Mouse (Mus musculus) left cerebral cortex, postnatal 10 days (tissue): ENCODE results near the gene F3. TPM values are rescaled to one million over a fixed set of nuclear protein-coding genes. Genes with fewer than 3 reads are reported as not detected.

Experiments used
- DNase-seq, 2 experiments: peaks; one replicate each; pipeline ENCODE4 v3.0.0; 2021 to 2022; ENCODE audit warnings: low spot score in 2 of 2, mixed read lengths in 1 of 2; ENCODE audit errors: extremely low spot score in 1 of 2
- intact Hi-C: fragments of 180-260 bp; cut with DNase I; formaldehyde crosslinking; loops from one replicate; pipeline ENCODE4 v1.15.1; 2025
- total RNA-seq, 2 experiments: library from RNA; stranded (reverse); gene quantifications; 2 replicates each; pipeline ENCODE4 v1.2.3; 2021

The F3 gene
- total RNA-seq, result 10 to 100 TPM; 30.0 to 38.5 TPM

- peak; percentile 73 to 92 for DNase-seq
- intact Hi-C loops, result loop anchor here (5.0 kb wide), 1 partner anchor 86 kb away; no protein-coding TSS in a partner anchor
These were observed at the start of gene F3 for GRCm38 (mm10) chr3:121722971-121723844. Gene F3, plus strand, starts transcription at chr3:121723537.

- no peak for DNase-seq
- intact Hi-C loops, result no loop called here
These were observed 44.4 kb upstream of the F3 start for GRCm38 (mm10) chr3:121678935-121679334.

DNA sequence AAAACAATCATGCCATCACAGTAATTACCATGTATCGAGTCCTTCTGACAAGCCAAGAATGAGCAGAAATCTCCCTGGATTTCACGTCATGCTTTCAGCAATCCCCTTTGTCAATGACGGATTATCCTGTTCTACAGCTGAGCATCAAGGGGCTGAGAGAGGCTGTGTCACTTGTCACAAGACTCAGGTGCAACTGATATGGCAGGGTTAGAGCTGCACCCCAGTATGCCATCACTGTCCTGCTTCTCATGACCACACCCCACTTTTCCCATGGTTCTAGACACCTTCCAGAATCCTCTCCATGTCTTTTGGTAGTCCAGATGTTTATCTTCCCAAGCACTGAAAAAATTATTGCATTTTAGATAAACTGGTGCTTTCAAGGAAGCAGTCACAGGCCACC is 43.9 kb upstream of the F3 start:
- intact Hi-C loops, result no loop called here
- DNase-seq, result no peak

DNA sequence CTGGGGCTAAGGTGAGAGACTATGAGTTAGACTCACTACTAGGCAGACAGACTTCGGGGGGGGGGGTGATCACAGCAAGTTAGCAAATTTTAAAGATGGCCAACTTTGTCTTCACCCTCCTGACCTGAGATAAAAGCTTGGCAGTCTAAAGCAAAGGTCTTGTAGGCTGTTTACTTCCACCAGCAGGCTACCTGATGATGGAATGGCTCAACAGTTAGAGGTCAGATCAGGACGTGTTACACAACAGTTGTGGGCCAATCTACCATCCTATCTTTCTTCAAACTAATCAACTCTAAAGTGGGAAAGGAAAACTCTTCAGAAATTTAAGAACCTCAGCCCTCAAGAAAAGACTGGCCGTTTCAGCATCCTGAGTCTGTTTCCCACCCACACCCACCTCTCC is 43.1 kb upstream of the F3 start:
- DNase-seq, result no peak
- intact Hi-C loops, result no loop called here

GRCm38 (mm10) chr3:121682439-121683411 is 40.6 kb upstream of the F3 start:
- no peak for DNase-seq
- intact Hi-C loops, result no loop called here

GRCm38 (mm10) chr3:121684552-121684951 is 38.8 kb upstream of the F3 start:
- intact Hi-C loops, result no loop called here
- no peak for DNase-seq

DNA sequence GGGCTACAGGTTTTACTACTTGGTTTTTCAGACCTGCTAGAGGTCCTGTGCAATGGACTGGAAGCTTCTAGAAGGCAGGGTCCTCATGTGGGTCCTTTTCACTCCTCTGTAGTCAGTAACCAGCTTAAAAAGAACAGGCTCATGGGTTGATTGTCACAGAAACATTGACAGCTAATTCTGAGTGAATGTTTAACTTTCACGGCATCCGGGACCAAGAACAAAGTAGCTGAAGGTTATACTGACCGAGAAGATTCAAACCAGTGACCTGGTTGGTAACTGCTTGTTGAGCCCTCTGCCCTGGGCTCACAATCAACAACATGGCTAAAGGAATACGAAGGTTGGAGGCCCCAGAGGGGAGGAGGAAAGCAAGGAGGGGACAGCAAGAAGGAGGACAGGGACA is 38.4 kb upstream of the F3 start:
- DNase-seq, result no peak
- intact Hi-C loops, result no loop called here

DNA sequence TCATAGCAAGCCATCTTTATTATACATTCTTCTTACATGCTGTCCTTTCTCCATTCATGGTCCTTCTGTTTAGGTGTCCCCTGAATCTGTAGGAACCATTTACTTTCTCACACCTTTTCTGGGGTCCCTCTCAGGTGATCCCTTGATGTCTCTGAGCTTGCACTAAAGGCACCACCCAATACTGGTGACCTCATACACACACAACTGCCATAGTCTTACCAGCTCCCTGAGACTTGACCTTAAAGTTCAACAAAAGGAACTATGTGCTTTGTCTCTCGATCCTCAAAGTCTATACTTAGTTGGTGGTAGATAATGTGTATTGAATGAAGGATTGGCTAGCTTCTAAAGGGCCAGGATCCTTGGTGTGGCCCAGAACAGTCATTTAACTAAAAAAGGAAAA is 37.4 kb upstream of the F3 start:
- intact Hi-C loops, result no loop called here
- no peak for DNase-seq

- intact Hi-C loops, result no loop called here
- peak in 1 of 2 experiments; percentile 48 for DNase-seq
These were observed 36.9 kb upstream of the F3 start for GRCm38 (mm10) chr3:121686408-121686911.

DNA sequence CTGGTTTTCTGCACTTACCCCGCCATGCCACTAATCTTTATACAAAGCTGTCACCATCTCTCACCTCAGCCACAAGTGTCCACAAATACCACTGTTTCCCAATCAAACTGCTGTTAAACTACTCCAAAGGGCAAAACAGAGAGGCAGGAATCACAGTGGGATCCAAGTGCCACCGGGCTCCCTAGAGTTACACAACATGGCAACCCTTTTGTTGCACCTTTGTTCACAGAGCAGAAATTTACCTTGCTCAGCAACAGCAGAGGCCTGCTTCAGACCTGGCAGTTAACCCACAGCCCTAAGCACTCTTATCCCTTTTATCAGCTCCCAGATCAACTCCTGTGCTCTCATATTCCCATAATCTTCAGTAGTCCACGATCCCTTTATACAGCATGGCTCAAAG is 35.6 kb upstream of the F3 start:
- intact Hi-C loops, result no loop called here
- DNase-seq, result no peak

GRCm38 (mm10) chr3:121689029-121689428 is 34.3 kb upstream of the F3 start:
- intact Hi-C loops, result no loop called here
- DNase-seq, result no peak

DNA sequence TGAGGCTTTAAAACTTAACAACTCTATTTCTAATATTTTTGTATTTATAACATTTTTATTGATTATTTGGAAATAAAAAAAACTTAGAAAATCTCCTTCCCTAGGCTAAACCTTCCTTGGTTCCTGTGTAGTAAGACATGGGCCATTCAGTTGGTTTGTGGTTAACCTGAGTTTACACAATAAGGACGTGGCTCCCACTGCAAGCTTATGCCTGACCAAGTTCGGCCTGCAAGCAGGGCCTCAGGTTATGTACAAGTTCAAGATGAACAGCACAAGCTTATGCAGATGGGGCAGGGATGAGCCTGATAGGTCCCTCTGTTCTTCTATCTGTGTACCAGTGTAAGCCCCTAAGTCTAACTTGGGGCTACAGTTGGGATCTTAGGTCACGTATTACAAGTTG is 33.6 kb upstream of the F3 start:
- intact Hi-C loops, result no loop called here
- DNase-seq, result no peak

DNA sequence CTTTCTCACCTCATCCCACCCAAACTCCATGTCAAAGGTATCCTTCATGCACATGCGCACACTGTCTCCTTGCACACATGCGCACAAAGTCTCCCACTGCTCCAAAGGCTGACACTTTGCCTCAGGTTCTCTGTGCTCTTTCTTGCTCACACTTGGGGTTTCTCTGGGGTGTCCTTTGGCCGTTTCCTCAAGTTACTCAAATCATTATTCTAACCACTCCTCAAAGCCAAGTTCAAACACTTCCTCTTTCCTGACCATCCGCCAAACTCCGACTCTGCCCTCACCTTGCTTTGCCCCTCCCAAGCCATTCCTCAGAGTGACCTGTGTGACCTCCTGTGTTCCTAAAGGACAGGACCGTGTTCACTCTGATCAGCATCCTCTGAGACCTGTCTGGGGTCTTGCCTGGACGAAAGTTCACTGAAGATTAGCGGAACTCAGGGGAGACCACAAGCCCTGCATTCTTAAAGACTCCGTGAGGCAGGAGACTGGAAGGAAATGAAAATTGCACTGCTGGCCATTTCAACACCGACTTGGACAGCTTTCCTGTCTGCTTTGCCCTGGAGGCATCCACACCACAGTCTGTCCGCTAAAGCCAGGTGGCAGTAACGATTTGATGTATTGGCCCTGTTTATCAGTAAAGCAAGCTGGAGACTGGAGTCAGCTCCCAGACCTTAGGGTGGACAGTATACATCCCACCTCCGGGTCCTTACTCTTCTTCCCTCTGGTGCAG is 30.2 kb upstream of the F3 start:
- intact Hi-C loops, result no loop called here
- DNase-seq, result no peak

- no peak for DNase-seq
- intact Hi-C loops, result no loop called here
These were observed 29.6 kb upstream of the F3 start for GRCm38 (mm10) chr3:121693746-121694145.

DNA sequence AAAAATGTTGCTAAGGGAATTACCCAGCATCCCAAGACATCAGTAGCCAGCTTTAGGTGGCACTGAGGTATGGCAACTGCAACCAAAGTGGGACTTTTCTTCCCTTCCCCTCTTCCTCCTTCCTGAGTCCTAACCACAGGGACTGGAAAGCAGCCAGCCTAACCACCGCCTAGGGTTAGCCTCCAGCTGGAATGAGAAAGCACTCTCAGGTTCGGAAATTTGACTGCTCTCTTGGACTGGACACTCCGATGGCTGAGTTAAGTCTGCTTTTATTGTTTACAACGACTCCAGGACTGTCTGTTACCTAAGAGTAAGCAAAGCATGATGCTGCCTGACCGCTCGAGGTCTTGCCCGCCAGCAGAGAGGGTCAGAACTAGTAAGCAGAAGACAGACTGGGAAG is 26.2 kb upstream of the F3 start:
- DNase-seq, result peak in 1 of 2 experiments; percentile 56
- intact Hi-C loops, result no loop called here

DNA sequence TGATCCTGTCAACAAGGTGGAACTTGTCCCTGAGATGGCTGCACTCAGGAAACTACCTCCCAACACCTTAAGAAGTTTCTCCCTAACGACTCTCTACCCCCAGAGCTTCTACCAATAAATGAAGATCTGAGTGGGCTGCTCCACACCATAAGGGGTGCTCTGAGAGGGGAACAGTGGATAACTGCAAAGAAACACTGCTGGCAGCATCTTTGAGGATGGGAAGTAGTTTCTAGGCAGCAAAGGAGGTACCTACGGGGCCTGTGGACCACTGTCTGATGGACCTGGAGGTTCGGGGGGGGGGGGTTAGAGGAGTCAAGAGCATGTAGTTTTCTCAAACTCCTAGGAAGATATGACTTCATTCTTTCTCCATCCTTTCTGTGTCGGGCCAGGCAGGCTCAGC is 23.9 kb upstream of the F3 start:
- intact Hi-C loops, result no loop called here
- DNase-seq, result no peak

- intact Hi-C loops, result no loop called here
- no peak for DNase-seq
These were observed 23.5 kb upstream of the F3 start for GRCm38 (mm10) chr3:121699849-121700248.

DNA sequence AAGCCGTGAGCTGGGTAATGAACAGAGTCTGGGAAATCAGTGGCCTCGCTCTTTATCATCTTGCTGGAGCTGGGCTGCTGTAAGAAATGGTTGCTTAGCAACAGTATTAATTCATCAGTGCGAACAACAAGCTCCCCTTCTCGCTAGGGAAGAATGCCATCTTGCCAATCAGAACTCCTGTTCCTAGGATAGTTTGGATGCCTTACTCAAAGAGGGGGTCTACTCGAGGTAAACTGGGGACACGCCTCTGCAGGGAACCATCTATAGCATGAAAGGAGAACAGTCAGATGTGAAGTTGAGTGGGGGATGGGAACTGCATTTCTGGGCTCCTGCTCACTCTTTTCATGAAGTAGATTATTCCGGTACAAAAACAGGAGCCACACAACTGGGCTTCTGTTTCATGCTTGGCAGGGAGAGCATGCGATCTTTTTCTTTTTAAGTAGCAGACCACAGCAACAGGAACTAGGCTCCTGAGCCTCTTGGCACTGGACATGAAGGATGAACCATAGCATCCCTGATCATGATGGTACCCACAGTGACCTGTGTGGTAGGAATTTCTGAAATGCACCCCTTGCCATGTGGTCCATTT is 22.9 kb upstream of the F3 start:
- intact Hi-C loops, result no loop called here
- DNase-seq, result peak; percentile 43 to 86
